Mouse (Mus musculus) cerebellum, postnatal 36 days (tissue): ENCODE data around the gene Tns2.

Experiments used
- DNase-seq, 2 experiments: peaks; one replicate each; pipeline ENCODE4 v3.0.0; 2021 to 2022; ENCODE audit warnings: mixed read lengths in 2 of 2

Tns2 gene

DNA sequence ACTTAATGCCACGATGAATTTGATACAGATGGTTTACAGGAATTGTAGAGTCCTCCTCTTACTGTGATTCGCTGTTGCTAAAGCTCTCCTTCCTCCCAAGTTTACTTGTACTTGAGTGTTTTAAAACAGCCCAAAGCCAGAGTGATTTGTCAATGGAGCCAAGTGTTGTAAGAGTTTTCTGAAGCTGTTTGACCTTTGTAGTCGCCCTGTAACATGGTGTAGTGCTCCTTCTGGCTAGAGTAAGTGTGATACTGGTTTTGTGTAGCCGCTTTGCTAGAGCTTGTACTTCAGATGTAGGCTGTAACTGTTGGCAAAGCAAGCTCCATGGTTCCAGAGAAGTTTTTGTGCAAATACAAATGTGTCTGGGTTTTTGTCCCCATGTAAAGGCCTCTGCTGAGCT is 8.0 kb upstream of the Tns2 start:
- no peak for DNase-seq

DNA sequence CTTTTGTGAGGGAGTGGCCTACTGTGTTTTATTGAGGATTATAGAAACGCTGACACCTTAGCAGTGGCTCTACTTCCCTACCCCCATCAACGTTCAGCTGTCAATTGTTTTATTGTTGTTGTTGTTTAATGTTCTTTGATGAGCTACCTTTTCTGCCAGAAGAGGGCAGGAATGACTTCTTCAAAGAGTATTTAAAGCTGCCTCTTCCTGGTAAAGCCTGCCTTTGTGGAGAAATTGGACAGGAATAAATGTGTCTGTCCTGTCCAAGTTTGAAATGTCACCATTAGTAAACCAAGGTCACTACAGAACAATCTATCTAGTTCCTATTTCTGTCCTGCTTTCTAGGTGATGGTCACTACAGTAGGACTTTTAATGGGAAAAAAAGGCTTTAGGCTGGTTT is 6.1 kb upstream of the Tns2 start:
- no peak for DNase-seq

DNA sequence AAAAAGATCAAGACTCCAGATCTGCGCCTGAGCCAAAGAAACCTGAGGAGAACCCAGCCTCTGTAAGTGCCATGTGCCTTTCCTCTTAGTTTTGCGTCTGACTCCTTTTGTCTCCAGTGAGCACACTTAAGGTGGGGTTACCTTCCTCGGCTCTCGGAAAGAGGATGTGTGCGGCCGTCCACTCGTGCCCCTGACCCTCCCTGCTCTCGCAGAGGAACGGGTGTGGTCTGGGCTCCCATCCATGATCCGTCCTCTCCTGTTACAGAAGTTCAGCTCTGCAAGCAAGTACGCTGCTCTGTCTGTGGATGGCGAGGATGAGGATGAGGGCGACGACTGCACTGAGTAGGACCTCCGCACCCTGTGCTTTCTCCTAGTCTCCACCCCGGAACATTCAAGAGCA is 5.2 kb upstream of the Tns2 start:
- no peak for DNase-seq

DNA sequence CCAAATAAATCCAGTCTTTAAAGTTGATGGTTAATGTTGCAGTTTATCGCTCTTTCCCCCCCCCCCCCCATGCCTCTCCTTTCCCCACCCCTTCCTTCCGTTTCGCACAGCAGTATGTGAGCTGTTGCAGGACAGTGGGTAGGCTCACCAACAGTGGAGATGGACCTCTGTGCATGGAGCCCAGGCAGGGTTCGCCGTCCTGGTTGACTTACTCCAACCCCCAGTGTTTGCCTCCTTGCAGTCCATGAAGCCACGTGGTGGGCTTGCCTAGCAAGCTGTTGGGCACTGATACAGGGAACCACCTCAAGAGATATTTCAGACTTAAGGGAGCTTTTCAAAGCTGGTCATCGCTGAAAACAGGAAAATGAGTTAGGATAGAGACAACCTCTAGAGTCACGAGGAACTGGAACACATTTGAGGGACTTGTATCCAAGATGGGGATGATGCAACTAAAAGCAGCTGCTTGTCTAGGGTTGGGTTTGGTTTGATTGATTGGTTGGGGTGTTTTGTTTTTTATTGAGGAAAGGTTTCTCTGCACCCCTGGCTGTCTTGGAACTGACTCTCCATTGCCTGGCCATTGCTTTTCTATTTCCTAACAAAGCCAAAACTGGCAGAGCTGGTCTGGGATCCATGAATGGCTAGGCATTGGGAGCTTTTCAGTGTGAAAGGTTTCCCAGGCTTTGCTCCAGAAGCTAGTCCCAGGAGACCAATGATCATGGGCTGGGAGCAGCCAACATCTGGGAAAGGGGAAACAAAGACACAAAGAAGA is 2.9 kb upstream of the Tns2 start:
- DNase-seq = no peak

DNA sequence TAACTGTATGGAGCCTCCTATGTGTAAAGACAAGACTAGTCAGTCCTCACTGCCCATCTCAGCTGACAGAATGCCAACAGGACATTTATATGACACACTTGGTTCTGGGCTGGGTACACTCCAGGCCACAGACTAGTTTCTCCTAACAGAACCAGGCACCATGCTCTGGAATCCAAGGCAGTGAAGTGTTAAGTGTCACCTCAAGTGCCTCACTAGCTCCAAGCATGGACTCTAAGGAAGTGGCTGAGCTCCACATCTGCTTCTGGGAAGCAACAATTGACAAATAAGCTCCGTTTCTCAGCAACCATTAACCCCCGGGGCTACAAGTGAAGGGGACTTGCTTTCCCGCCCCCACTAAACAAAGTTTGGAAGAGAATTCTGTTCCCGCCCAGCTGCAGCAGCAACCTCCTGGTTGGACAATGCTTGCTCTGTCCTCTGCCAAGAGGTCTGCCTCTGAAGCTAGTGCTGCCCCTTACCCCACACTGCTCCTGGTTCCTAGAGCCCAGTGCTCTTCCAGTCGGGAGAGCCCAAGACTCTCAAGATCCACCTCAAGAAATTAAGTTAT is 2.1 kb upstream of the Tns2 start:
- DNase-seq = no peak

DNA sequence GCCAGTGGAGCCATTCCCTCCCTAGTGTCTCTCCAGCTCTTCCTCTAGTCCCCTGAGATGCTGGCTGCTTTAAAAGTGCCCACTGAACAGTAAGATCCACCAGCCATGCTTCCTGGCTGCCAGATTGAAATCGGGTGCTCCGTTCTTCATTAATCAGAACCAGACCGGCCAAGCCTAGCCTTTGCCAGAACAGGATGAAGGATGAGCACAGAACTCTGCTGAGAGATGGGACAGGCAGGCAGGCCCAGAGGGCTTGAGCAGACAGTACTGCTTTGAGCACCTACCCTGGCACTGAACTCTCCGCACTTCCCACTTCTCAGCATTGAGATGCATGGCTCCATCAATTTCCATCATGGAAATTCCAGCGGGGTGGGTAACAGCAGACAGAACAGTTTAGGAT is 953 bp upstream of the Tns2 start:
- no peak for DNase-seq

DNA sequence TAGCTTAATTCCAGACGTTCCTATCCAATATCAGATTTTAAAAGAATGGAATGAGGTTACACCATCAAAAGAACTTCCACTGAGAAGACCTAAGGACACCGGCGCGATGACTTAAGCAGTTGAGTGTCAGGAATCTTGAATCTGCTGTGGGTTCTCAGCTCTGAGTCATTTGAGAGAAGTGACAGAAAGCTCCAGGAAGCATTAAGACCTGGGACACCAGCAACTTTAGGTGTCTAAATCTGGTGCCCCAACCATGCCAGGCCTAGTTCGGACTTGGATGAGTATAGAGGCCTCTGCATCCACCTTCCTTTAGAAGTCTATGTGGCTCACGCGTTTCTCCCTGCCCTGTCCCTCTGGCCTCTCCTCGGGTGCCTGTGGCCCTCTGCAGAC is 447 bp upstream of the Tns2 start:
- no peak for DNase-seq

DNA sequence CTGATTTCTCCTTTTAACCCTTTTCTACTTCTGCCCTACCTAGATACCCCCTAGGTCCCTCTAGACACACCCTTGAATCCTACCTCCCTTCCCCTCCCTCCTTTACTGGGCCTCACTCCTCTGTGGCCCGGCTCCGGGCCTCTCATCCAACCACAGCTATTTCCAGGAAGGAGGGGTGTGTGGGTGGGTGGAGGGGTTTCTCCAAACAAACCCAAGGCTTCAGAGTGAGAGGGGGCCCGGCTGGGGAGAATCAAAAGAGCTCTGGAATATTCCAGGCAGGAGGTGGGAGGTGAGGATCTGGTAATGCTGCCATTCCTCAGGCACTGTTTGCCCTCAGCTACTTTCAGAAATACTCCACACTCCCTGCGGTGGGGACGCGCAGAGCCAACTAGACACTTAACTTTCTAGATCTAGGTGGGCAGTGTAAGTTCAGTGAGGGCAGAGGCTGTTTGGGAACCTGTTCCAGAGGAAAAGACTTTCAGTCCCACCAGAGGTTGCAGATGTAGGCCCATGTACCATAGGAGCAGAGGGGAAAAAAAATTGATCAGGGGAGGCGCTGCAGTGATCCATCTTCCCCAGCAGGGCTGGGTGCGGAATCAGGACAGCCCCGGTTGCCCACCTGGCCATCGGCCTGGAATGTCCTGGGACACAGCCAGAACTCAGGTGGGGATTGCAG is 921 bp downstream of the Tns2 start:
- no peak for DNase-seq

DNA sequence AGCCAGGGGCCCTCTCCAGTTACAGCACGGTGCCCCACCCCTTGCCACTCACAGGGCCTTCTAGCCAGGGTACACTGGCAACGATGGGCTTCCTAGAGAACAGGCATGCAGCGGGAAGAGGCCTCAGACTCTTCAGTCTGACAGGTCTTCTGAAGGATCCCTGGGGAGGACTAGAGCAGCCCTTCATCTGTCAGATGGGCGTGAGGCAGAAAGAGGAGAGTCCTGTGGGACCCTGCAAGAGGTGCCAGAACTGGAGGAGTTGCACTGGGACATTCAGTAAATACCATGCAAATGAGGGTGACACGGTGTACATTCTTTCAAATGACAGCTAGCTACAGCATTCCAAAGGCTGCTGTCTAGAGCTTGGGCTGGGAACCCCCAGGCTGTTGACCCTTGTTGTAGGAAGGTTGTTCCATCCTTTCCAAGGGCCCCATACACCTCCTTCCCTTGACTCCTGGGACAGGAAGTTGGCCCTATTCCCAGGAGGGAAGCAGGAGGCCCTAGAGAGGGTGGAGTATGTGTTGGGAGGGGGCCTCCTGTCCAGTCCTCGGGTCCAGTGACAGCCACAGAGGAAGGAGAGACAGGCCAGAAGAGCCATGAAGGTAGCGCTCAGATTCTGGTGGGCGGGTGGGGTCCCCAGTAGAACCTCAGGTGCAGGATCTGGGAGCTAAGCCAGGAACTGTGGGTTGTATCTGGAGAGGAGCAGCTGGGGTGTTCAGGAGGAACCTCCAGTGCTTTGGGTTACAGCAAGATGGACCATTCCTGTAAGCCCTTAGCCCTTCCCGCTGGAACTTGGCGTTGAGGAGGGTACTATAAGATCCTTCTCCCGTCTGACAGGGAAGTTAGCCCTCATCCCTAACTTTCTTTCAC is 1.7 kb downstream of the Tns2 start:
- no peak for DNase-seq

DNA sequence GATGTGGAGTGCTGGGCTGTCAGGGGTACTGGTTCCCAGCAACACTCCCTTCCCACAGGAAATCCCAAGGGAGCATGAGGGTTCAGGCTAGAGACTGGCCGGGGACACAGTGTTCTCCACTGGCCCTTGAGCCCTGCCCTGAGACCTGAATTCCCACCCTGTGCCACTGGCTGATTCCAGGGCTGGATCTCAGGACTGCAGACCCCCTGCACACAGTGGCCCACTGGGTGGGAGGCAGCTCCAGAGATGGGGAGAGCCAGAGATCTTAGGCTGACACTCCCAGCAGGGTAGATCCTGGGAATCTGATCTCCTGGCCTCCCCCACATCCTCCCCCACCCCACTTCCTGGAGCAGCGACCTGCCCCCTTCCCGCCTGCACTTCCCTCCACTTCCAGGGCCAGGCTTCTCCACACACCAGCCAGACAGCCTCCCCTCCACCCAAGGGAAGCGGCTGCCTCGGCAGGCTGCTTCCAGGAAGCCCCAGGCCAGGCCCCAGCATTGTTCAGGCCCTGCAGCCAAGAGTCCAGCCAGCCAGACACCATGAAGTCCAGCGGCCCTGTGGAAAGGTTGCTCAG is 2.4 kb downstream of the Tns2 start:
- DNase-seq = peak in 1 of 2 experiments; percentile 6

DNA sequence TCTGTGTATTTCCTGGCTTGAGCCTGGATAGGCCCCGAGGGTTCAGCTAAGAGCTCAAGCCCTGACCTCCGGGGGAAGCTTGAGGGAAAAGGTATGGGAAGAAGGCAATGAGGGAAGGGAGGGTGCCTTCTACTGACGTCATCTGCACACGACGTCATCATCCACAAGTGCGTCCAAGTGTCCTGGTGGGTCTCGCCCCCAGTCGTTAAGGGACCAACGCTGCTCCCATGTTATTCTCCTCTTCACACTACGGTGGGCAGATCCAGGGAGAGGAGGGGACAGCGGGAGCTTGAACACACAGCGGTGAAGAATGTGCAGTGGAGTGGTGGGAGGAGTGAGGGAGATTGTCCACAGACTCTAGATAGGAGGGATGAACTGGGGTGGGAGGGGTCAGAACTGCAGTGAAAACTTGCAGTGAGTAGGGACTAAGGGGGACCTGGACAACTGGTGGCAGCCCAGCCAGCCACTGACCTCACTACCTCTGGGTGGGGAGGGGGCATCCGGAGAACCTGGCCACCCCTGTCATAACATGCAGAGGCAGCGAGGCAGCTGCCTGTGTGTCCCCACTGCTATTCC is 3.2 kb downstream of the Tns2 start:
- DNase-seq = no peak

DNA sequence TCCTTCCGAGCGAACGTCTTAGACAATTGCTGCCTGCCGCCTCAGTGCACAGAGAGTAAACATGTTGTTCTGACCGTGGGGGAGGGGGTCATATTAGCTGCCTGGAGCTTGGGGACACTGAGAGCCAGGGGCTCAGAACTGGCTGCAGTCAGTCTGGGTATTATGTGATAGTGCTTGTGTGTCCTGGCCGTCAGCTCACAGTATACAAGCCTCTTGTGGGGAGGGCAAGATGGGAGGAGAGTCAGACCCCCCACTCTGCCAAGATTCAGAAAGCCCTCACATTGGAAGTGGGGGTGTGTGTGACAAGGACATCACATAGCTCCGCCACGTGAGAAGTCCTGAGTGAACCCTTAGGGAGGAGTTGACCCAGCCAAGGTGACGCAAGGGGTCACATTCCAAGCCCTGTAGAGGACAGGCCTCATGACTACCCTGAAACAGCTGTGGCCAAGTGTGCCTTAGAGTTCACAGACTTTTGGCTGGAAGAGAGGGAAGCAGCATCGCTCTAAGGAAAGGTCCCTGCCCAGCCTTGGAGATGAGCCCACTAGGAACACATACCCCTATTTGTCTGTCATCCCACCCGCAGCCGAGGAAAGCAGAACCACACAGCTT is 3.8 kb downstream of the Tns2 start:
- DNase-seq = no peak

DNA sequence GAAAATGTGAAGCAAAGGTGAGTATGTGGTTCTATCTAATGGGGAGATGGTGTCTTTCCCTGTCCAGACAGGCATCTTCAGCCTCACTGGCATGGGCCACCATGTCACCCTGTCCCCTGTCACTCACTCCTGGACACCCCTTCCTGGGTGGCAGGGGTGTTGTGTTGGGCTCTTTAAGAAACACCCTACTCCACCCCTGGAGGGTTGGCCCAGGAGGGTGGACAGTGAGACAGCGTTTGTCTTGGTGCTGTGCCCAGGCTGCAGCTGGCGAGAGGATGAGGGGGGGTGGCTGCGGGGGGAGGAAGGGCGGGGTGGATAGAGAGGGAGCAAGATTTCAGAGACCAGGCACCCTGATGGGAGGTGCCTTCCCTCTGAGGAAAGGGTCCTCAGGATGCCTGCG is 5.1 kb downstream of the Tns2 start:
- DNase-seq = peak in 1 of 2 experiments; percentile 21

DNA sequence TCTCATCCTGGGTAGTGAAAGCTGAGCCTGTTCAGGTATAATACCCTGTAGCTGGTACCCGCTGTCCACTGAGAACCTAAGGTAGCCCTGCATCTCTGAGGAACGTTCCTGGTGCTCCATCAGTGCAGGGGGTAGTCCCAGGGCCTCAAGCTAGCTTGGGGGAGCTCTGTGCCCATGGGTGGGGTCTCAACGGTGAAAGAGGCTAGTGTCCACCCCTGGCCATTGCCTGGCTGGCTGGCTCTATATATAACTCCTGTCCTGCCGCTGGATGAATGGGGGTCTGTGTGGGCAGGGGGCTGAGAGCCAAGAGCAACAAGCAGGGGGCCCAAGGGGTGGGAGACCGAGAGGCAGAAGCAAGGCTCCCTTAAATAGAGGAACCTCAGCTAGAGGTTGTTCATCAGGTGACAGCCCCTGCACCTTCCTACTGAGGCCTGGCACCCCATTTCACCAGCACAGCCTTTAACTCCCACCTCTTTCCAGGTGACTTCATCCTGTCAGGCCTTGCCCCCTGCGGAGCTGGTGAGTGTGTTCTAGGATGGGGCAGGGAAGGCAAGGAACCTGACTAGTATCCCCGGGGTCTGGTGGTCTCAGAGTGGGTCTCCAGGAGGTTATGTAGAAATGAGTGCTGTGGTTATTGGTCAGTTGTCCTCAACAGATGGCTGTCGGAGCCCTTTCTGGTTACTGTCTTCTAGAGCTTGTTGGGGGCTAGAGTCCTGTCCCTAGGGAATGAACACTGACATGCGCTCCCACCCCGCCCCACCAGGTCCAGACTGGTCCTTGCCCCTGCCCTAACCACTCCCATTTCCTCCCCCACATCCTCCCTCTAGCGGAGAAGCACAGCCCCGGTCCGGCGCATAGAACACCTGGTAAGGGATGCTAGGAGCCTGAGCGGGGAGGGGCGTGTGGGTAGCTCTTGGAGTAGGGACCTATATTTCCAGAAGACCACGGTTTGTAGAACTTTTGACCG is 5.8 kb downstream of the Tns2 start:
- DNase-seq = peak in 1 of 2 experiments; percentile 34

DNA sequence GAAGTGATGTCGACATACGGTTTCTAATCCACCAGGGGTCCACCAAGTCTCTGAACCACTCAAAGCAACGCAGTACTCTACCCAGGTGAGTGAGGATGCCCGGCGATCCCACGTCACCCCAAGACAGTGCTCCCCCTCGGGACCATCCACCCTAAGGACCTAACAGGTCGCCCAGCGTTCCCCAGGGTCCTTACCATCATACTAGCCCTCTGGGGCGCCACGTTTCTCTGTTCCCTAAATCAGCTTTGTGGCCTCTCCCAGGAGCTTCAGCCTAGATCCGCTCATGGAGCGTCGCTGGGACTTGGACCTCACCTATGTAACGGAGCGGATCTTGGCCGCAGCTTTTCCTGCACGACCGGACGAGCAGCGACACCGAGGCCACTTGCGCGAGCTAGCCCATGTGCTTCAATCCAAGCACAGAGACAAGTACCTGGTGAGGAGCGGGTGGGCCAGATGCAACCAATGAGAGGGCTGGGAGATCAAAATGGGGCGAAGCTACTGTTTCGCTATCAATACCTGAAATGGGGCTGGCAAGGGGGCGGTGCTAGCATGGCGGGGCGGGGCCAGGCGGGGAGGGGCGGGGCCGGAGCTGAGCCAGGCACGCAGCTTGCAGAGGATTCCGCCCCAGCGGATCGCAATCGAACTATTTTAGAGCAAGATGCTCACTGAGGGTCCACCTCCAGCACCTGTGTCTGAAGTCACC is 6.7 kb downstream of the Tns2 start:
- DNase-seq = peak in 1 of 2 experiments; percentile 43

DNA sequence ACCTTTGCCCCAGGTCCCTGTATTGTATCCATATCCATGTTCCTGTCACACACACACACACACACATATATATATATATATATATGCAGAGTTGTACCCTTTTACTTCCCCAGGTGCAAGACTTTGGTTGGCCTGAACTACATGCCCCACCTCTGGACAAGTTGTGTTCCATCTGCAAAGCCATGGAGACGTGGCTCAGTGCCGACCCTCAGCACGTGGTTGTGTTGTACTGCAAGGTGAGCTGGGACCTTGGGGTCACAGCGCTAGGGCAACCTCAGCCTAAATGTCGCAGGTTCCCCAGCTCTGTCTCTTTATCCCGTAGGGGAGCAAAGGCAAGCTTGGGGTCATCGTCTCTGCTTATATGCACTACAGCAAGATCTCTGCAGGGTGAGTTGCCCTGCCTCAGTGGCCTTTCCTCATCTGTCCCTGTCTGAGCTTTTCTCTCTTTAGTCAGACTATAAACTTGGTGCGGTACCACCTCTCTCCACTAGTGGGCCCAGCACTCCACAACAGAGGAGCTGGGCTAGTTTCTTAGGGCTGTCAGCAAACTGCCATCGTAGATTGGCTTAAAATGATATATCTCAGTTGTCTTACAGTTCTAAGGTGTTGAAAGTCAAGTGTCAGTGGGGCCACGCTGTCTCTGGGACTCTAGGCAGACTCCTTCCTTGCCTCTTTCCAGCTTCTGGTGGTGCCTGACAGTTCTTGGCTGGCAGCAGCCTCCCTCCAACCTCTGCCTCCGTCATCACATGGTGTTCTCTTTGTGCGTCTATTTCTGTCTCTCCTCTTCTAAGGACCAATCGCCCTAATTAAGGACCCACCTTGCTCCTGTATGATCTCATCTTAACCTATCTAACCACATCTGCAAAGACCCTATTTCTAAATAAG is 7.7 kb downstream of the Tns2 start:
- DNase-seq = peak; percentile 82 to 88

DNA sequence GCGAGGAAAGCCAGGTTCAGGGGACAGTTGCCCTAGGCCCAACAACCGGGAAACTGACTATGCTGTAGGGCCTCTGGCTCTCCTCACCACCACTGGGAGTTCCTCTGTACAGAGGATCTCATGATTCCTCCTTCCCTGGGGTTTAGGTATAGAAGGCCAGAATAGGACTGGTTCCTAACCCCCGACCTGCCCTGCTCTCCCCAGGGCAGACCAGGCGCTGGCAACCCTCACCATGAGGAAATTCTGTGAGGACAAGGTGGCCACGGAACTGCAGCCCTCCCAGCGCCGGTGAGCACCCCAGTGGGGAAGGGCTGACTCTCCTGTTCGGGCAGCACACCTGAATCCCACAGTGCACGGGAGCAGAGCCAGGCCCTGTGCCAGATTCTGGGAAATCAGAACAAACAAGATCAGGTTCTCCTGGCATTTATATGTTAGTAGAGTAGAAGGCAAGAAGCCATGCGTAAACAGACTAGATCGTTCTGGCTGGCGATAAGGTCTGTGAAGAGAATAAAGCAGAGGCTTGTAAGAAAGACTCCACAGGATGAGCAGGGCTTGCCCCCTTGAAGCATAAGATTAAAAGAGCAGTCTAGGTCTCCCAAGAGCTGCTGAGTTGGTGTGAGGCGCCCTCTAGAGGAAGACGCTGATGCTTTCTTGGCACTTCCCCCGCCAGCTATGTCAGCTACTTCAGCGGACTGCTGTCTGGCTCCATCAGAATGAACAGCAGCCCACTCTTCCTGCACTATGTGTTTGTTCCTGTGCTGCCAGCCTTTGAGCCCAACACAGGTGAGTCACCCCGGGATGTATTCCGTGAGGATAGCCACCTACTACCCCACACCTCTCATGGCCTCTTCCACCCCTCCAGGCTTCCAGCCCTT is 8.7 kb downstream of the Tns2 start:
- peak; percentile 81 to 87 for DNase-seq

DNA sequence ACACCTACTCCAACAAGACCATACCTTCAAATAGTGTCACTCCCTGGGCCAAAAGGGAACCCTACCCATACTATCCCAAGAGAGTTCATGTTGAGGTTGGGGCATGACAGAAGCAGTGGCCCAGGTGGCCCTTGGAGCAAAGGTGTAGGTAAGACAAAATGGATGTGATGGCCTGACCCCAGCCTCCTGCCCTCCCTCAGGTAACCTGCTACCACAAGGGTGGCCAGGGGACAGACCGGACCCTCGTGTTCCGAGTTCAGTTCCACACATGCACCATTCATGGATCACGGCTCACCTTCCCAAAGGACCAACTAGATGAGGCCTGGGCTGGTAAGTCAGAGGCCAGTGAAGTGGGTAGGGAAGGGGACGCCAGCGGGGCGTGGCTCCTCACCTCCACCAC is 10.1 kb downstream of the Tns2 start:
- no peak for DNase-seq
